Mouse (Mus musculus) intestine, embryonic 16.5 days (tissue): Measurements from ENCODE around the gene Ndufaf2. TPM values are rescaled to one million over a fixed set of nuclear protein-coding genes. Genes with fewer than 3 reads are reported as not detected.

Experiments used
- ATAC-seq: fragments of 200-750 bp; cut with Nextera tagmentation; 2 replicates; pipeline ENCODE4 v1.8.0; 2017; ENCODE audit warnings: moderate TSS enrichment, moderate library complexity
- H3K27ac ChIP-seq: fragments of 300-500 bp; sonication (generic); 2 replicates; pipeline ENCODE4 v1.5.1; 2014; ENCODE audit warnings: mild to moderate bottlenecking, low read length
- H3K27me3 ChIP-seq: fragments of 300-500 bp; sonication (generic); replicated peaks from 2 replicates; pipeline ENCODE4 v1.6.1; 2014; ENCODE audit warnings: low read length, control low read depth, mixed read lengths; ENCODE audit not compliant: control insufficient read depth, insufficient read depth
- H3K36me3 ChIP-seq: fragments of 300-500 bp; sonication (generic); 2 replicates; pipeline ENCODE4 v1.6.1; 2014; ENCODE audit warnings: low read length, control low read depth; ENCODE audit not compliant: control insufficient read depth, insufficient read depth
- H3K4me1 ChIP-seq: fragments of 300-500 bp; sonication (generic); 2 replicates; pipeline ENCODE4 v1.6.1; 2014; ENCODE audit warnings: low read length, control low read depth, mixed read lengths; ENCODE audit not compliant: control insufficient read depth, insufficient read depth
- H3K4me2 ChIP-seq: fragments of 300-500 bp; sonication (generic); 2 replicates; pipeline ENCODE4 v1.6.1; 2014; ENCODE audit warnings: low read depth, low read length, control low read depth
- H3K4me3 ChIP-seq: fragments of 300-500 bp; sonication (generic); 2 replicates; pipeline ENCODE4 v1.5.1; 2014; ENCODE audit warnings: mild to moderate bottlenecking, low read length
- H3K9ac ChIP-seq: fragments of 300-500 bp; sonication (generic); 2 replicates; pipeline ENCODE4 v1.6.1; 2014; ENCODE audit warnings: low read depth, low read length
- H3K9me3 ChIP-seq: fragments of 300-500 bp; sonication (generic); 2 replicates; pipeline ENCODE4 v1.6.1; 2016; ENCODE audit warnings: low read length, control low read depth; ENCODE audit not compliant: control insufficient read depth
- WGBS: fragments of 180-500 bp; shearing (Covaris S2); extraction: QIAGEN DNeasy Blood & Tissue Kit; methylation state at CpG from one replicate; pipeline ENCODE4 v1.1.7; 2014; 5-methylcytosine and 5-hydroxymethylcytosine counted together
- polyA plus RNA-seq: library from polyadenylated mRNA; unstranded; fragments of >200 nt; fragmentation: Nextera tagmentation; extraction: Ambion mirVana; gene quantifications from 2 replicates; pipeline ENCODE4 v1.2.1, GENCODE M21; 2015

Ndufaf2 gene
- polyA plus RNA-seq, 1 experiment from 2014 or later: 55.7 TPM

GRCm38 (mm10) chr13:108077476-108077875 lies 80.9 kb downstream of the Ndufaf2 start:
- no peaks in the 10 kb centered on the region for H3K27me3 ChIP-seq
- no peak overlapping the region for H3K4me2 ChIP-seq
- H3K9me3 ChIP-seq: no peaks in the 10 kb centered on the region
- no peak overlapping the region for H3K27ac ChIP-seq
- no peaks in the 10 kb centered on the region for H3K4me1 ChIP-seq
- 70% methylated on average over 6 of the region's 6 CpGs for WGBS
- no peak overlapping the region for H3K9ac ChIP-seq
- H3K4me3 ChIP-seq: no peak overlapping the region
- ATAC-seq: no peak
- no peaks in the 10 kb centered on the region for H3K36me3 ChIP-seq

- Histone ChIP-seq H3K9ac (no peak overlapping the region), H3K9me3 (no peaks in the 10 kb centered on the region), H3K4me1 (no peaks in the 10 kb centered on the region), H3K4me3 (no peak overlapping the region), H3K27ac (no peak overlapping the region), H3K27me3 (no peaks in the 10 kb centered on the region), H3K36me3 (no peaks in the 10 kb centered on the region), H3K4me2 (no peak overlapping the region)
- no peak for ATAC-seq
- WGBS: 96% methylated on average over 10 of the region's 10 CpGs
Measured at GRCm38 (mm10) chr13:108070171-108070570, 88.3 kb downstream of the Ndufaf2 start.

- Histone ChIP-seq H3K36me3 (no peaks in the 10 kb centered on the region), H3K27me3 (no peaks in the 10 kb centered on the region), H3K27ac (no peak overlapping the region), H3K4me2 (no peak overlapping the region), H3K4me3 (no peak overlapping the region), H3K9me3 (no peaks in the 10 kb centered on the region), H3K4me1 (no peaks in the 10 kb centered on the region), H3K9ac (no peak overlapping the region)
- 70% methylated on average over 4 of the region's 4 CpGs for WGBS
- ATAC-seq: no peak
Measured at GRCm38 (mm10) chr13:108069151-108069550, 89.3 kb downstream of the Ndufaf2 start.

- ATAC-seq: no peak
- 66% methylated on average over 2 of the region's 2 CpGs for WGBS
Measured at GRCm38 (mm10) chr13:108066021-108066420, 92.4 kb downstream of the Ndufaf2 start.

GRCm38 (mm10) chr13:108064331-108064730 lies 94.1 kb downstream of the Ndufaf2 start:
- no peaks in the 10 kb centered on the region for H3K27me3 ChIP-seq
- no peaks in the 10 kb centered on the region for H3K9me3 ChIP-seq
- H3K4me1 ChIP-seq: no peaks in the 10 kb centered on the region; the same call in 1 of the 2 replicates
- 72% methylated on average over 6 of the region's 6 CpGs for WGBS
- no peaks in the 10 kb centered on the region for H3K36me3 ChIP-seq
- no peak overlapping the region for H3K27ac ChIP-seq
- no peak for ATAC-seq
- H3K9ac ChIP-seq: no peak overlapping the region
- no peak overlapping the region for H3K4me3 ChIP-seq
- H3K4me2 ChIP-seq: no peak overlapping the region

More at GRCm38 (mm10) chr13:108066021-108066420, 92.4 kb downstream of the Ndufaf2 start:
- H3K27me3 ChIP-seq: no peaks in the 10 kb centered on the region
- H3K4me2 ChIP-seq: no peak overlapping the region
- no peak overlapping the region for H3K9ac ChIP-seq
- H3K4me1 ChIP-seq: no peaks in the 10 kb centered on the region; the same call in 1 of the 2 replicates
- H3K4me3 ChIP-seq: no peak overlapping the region
- H3K27ac ChIP-seq: no peak overlapping the region
- no peaks in the 10 kb centered on the region for H3K9me3 ChIP-seq
- no peaks in the 10 kb centered on the region for H3K36me3 ChIP-seq

DNA sequence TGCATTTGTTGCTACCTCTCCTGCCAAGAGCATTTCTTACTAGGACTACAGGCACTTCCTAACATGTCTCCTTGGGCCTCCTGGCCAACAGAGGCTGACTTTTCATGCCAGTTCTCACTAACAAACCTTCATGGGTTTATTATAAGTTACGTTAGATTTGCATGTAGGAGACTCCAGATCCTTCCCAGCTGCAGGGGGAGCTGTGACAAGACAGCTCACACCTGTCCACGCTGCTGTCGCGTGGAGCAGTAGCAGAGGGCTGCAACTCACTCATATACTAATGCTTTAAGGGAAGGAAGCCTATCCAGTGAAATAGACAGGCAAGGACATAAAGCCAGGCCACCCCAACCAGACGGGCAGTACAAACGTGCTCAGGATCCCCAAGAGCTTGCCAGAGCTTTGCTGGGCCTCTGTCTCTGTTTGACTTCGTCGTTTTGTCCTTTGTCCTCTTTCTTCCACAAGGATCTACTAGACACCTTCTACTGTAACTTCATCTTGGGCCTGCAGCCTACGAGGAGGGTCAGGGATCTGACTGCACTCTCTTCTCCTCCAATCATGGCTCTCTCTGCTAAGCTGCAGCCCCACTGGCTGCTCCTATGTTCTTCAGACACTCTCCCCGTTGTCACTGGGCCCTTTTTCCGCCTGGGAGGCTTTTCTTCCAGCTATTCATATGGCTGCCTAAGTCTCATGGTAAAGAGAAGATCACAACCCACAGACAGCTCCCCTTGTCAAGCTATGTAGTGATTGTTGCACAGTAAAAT lies 94.9 kb downstream of the Ndufaf2 start:
- no peaks in the 10 kb centered on the region; the same call in 1 of the 2 replicates for H3K4me1 ChIP-seq
- H3K36me3 ChIP-seq: no peaks in the 10 kb centered on the region
- H3K9me3 ChIP-seq: no peaks in the 10 kb centered on the region
- H3K9ac ChIP-seq: no peak overlapping the region
- no peak overlapping the region for H3K27ac ChIP-seq
- H3K4me3 ChIP-seq: no peak overlapping the region
- no peak for ATAC-seq
- H3K27me3 ChIP-seq: no peaks in the 10 kb centered on the region
- WGBS: 73% methylated on average over 11 of the region's 11 CpGs
- no peak overlapping the region for H3K4me2 ChIP-seq

DNA sequence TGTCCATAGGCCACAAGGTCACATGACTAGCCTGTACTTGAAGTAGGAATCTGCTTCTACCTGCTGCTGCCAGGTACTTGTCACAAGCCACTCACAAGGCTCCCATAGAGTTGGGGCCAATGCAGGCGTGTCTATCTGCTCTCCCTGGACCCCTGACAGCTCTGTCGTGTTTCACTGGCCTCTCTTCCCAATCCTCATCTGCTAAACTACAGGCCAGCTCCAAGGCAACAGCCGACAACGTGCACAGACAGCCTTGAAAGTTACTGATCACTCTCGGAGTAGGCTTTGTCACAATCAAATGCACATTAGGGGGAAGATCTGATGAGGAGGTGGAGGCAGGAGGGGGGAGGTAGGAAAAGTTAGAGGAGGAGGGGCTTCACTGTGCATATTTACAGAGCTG lies 95.5 kb downstream of the Ndufaf2 start:
- H3K36me3 ChIP-seq: no peaks in the 10 kb centered on the region
- ATAC-seq: no peak
- no peak overlapping the region for H3K9ac ChIP-seq
- 70% methylated on average over 5 of the region's 5 CpGs for WGBS
- no peak overlapping the region for H3K27ac ChIP-seq
- no peak overlapping the region for H3K4me3 ChIP-seq
- H3K4me1 ChIP-seq: no peaks in the 10 kb centered on the region; the same call in 1 of the 2 replicates
- H3K27me3 ChIP-seq: no peaks in the 10 kb centered on the region
- no peaks in the 10 kb centered on the region for H3K9me3 ChIP-seq
- H3K4me2 ChIP-seq: no peak overlapping the region

DNA sequence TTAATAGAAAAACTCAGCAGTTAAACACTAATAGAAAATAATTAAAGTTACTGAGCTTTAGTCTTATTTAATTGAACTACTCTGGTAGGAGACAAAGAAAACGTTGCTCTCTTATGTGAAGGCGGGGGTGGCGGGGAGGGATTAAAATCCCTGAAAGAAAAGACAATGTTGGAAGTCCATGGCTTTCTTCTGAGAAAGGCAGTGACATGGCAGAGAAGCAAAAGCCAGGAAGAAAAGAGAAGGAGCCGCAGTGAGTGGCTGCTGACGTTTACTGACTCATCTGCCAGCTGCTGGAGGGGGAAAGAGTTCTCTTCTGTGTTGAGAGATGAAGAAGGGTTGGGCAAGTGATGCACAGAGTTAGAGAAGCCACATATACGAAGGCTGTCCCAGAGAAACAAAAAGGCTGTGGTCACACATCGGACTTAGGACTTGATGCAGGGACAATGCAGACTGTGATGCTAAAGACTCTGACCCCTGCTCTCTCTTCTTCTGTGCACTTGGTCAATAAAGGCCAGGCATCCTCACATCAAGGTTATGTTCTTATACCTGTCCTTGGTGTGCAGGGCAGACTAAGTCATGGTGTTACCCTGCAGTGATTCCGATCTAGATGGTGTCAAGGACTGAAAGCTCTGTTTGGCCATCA lies 97.4 kb downstream of the Ndufaf2 start:
- ATAC-seq: no peak
- H3K27ac ChIP-seq: no peak overlapping the region
- WGBS: 68% methylated on average over 8 of the region's 8 CpGs

DNA sequence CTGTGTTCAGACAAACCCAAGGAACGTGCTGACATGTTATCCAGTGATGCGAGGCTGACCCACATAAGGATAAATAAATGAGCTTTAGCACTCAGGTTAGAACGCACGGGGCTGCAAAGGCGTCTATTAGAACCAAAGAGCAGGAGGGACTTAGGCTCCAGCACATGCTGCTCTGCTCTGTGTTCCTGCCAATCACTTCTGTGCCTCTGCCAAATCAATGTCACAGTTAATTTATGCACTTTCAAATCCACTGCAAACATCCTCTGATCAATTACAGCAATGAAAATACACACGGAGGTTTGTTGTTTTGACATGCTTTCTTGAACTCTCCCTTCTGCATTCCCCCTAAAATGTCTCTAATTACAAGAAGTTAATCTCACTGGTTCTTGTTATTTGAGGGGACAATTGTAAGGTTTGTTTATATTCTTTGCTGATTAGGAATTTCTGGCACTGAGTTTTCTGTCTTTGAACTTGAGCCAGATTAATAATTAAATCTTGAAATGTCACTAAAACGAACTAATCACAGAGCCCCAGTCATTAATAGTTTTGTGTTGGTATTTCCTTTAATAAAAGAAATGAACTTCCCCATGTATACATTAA lies 98.0 kb downstream of the Ndufaf2 start:
- Histone ChIP-seq H3K27ac (no peak overlapping the region), H3K4me3 (no peak overlapping the region), H3K4me1 (no peaks in the 10 kb centered on the region; the same call in 1 of the 2 replicates), H3K36me3 (no peaks in the 10 kb centered on the region), H3K9me3 (no peaks in the 10 kb centered on the region), H3K27me3 (no peaks in the 10 kb centered on the region), H3K4me2 (no peak overlapping the region), H3K9ac (no peak overlapping the region)
- WGBS: 54% methylated on average over 7 of the region's 7 CpGs
- no peak for ATAC-seq

More for the DNA sequence above, 97.4 kb downstream of the Ndufaf2 start:
- Histone ChIP-seq H3K36me3 (no peaks in the 10 kb centered on the region), H3K4me1 (no peaks in the 10 kb centered on the region; the same call in 1 of the 2 replicates), H3K4me2 (no peak overlapping the region), H3K27me3 (no peaks in the 10 kb centered on the region), H3K4me3 (no peak overlapping the region), H3K9me3 (no peaks in the 10 kb centered on the region), H3K9ac (no peak overlapping the region)
